Mouse (Mus musculus): ENCODE measurements around the gene Prn. TPM values are rescaled to one million over a fixed set of nuclear protein-coding genes. Genes with fewer than 3 reads are reported as not detected.

Gene Prn
- not detected in 2 replicates for polyA plus RNA-seq (2015; fragmentation: Nextera tagmentation; extraction: Ambion mirVana)

DNA sequence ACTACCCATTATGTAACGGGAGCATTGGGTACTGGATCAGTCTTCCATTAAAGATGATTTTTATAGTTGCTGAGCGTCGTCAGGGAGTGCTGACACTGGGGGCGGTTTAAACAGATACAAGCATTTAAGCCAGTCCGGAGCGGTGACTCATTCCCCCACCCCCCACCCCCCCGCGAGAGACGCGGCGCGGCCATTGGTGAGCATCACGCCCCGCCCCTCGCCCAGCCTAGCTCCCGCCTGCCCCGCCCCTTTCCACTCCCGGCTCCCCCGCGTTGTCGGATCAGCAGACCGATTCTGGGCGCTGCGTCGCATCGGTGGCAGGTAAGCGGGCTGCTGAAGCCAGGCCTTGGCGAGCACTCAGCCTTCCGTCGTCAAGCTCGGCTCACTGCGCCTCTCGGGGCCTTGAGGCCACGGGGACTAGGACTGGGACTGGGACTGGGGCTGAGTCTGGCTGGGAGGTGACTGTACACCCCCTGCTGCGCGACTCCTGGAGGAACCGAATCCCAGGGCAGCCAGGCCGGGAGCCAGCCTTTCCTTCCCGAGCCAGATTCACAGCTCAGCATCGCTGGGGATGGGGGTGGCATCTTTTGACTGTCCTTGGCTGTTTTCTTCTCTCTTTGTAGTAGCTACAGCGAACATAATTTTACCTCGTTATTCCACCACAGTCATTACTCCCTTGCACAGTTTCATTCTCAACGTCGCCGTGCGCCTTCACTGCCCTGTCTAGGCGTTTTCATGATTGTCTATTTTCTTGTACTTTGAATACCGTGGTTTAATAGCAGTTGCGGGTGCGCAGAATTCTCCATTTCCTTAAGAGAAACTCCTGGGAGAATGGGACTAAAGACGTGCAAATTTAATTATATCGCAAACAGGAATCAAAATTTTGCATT lies at the start of gene Prn, which contains the start of gene Prnp:
TSS of gene Prn (plus strand) at position 275 of the 890 bp plus-strand sequence.
TSS of gene Prnp (plus strand) at position 246 of the 890 bp plus-strand sequence.

DNA sequence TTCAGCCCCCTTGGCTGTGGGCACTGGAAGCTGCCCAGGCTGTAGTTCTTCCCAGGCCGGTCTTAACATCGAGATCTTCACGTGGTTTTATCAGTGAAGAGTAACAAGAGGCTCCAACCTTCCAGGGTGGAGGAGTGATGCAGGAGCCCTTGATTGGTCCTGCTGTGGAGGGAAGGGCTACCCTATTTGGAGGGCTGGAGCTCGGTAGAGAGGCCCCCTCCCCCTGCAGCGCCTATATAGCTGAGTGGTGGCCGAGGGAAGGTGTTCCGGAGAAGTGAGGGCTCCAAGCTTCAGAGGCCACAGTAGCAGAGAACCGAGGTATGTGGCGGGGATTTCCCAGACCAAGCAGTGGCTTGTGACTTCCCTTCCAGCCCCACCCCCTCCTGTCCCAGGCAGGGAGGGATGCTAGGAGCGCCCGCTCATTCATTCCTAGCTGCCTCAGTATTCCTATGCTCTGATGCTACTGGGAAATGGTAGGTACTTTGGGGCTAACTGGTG lies 40.9 kb downstream of the Prn start, which contains the start of gene Prnd:
TSS of gene Prnd (plus strand) at position 264 of the 498 bp plus-strand sequence.

Other genes starting within 250 kb of the Prn start
- gene Erv3, start 50.2 kb upstream of the Prn start, polyA plus RNA-seq (2015; fragmentation: Nextera tagmentation; extraction: Ambion mirVana): not detected in 2 replicates
- gene Prnp, start within 50 bp of the Prn start, polyA plus RNA-seq (2015; fragmentation: Nextera tagmentation; extraction: Ambion mirVana): 70.9 and 92.3 TPM in 2 replicates
- 41.6 and 60.8 TPM in 2 replicates for gene Prnd, start 40.9 kb downstream of the Prn start, polyA plus RNA-seq (2015; fragmentation: Nextera tagmentation; extraction: Ambion mirVana)
- 7.2 and 7.8 TPM in 2 replicates for gene Rassf2, start 120.3 kb downstream of the Prn start, polyA plus RNA-seq (2015; fragmentation: Nextera tagmentation; extraction: Ambion mirVana)
- gene Slc23a2, start 235.2 kb downstream of the Prn start, polyA plus RNA-seq (2015; fragmentation: Nextera tagmentation; extraction: Ambion mirVana): 5.5 TPM in 2 replicates